In the genomic region with DNA sequence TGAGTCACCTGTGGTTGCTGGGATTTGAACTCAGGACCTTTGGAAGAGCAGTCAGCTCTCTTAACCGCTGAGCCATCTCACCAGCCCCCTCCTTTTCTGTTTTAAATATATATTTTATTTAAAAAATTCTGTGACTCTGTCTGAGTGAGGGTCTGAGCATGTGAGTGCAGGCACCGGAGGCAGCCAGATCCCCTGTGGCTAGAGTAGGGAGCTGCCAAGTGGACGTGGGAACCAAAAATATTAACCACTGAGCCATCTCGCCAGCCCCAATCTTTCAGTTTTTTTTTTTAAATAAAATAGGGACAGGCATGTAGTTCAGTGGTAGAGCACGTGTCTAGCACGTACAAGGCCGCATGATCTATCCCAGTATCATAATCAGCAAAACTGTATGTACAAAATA, we compare ENCODE assay signal across 14 mouse cellular contexts.
A peak's percentile ranks its signal among the peaks of the same experiment; 100 is the strongest.
DNase-seq lines count a peak whose midpoint lies in the region.
"Had no signal": no experiment of that assay in that cellular context is flagged by ENCODE, and none has a peak within 500 bp of the region (broad histone marks: within the 10 kb centered on the region; RNA-seq: fewer than 3 reads in every experiment).

No protein-coding gene starts in this region.

- peak; percentile 54 to 57 for DNase-seq in cerebellum, postnatal 10 days
- no peak for DNase-seq in cerebellum, adult 18-20 months
- peak; percentile 31 to 45 for DNase-seq in cerebellum, postnatal 14 days
- DNase-seq in cerebellum, adult 8-10 months: no peak
- DNase-seq: adrenal gland, adult 2 months; adrenal gland, adult 8-10 months; adrenal gland, postnatal 10 days; adrenal gland, postnatal 14 days; adrenal gland, postnatal 25 days; adrenal gland, postnatal 36 days; B cell, adult 2 months; cerebellum, adult 11 months; cerebellum, adult 11-12 months; cerebellum, adult 2 months had no signal

Comparison
In these comparisons a context has a peak if more than half of its experiments do, and no peak if none do; other contexts are left out.
1. DNase-seq: peak in cerebellum, postnatal 10 days (2 of 2) and cerebellum, postnatal 14 days (2 of 2); none in cerebellum, adult 18-20 months (0 of 2) and cerebellum, adult 8-10 months (single experiment).